Mouse (Mus musculus) kidney, adult 8-10 months (tissue): ENCODE measurements around the gene Npl.
"Not testable (repeated sequence)": the region's sequence is repeated elsewhere in the genome, so short reads cannot be mapped to it uniquely, and the experiment has no call there.

ENCODE experiments used
- DNase-seq, 2 experiments: peaks; one replicate each; pipeline ENCODE4 v3.0.0; 2022

Npl gene

GRCm38 (mm10) chr1:153540753-153541152 is 9.1 kb downstream of the Npl start:
- no peak for DNase-seq

DNA sequence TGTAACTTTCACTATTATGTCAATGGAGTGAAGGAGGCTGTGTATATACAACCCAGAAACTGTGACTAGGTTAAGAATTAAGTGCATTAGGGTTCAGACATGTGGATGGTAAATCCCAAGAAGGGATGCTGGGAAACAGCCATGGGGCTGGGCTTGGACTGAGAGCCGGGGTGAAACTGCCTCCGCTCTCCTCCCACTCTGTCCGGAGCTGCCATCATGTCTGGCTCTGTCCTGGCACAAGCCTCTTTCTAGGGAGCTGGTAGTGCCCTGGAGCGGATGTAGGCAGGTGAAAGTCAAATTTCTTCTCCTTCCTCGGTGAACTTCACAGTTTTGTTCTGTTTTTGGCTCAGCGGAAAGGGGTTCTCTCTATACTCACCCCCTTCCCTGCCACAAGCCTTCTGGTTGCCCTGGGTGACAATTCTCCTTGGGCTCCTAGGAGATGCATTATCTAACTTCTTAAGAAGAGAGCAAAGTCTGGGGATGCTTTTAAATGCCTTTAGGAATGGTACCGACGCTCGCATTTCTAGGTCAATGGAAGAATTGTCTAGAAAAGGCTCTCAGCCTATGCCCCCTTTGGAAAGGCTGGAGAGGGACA is 10.0 kb downstream of the Npl start:
- no peak for DNase-seq

DNA sequence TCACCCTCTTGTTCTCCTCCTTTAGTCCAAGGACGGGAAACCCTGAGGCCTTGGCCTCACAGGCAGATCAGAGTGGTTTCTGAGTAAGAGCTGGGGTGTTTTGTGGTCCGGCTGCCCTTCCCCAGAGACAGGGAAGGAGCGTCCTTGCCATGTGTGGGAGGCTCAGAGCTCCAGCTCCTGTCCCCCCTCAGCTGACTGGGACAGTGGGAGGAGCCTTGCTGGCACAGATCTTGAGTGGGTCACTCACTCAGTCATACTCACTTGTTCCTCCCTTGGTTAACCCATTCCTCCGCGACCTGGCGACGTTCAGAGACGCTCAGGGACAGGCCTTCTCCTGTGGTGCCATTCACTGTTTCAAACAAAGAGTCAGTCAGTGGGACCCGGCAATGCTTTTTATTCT is 14.2 kb downstream of the Npl start:
- no peak for DNase-seq

DNA sequence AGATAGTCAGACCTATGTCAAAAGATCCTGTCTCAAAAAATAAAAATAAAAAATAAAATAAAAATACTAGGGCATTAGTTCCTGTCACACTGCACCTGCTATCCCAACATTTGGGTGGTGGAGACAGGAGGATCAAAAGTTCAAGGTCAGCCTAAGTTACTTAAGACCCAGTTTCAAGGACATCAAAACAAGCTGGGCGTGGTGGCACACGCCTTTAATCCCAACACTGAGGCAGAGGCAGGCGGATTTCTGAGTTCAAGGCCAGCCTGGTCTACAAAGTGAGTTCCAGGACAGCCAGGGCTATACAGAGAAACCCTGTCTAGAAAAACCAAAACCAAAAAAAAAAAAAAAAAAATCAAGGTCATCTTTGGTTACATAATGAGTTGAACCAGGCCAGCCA is 16.9 kb downstream of the Npl start:
- not testable (repeated sequence) for DNase-seq

DNA sequence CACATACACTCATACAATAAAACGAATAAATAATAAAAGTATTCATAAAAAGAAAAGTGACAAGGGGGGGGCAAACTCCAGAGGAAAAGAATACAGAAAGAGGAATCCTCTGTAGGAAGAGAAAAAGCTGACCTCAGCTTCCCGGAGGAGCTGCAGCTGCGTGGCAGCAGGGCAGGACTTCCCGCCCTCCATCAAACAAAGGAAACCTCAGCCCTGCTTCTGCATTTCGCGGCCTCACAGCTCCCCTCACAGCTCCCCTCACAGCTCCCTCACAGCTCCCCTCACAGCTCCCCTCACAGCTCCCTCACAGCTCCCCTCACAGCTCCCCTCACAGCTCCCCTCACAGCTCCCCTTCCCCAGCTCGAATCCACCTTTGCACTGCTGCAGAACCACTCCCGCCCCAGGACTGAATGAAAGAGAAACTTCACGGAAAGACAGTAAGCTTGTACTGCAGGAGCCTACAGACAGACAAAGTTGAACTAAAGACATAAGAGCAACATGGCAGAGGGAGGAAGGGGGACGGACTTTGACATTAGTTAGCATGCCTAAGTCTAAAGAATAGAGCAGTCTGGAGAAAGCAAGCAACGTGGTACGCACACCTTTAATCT is 17.5 kb downstream of the Npl start:
- no peak for DNase-seq

DNA sequence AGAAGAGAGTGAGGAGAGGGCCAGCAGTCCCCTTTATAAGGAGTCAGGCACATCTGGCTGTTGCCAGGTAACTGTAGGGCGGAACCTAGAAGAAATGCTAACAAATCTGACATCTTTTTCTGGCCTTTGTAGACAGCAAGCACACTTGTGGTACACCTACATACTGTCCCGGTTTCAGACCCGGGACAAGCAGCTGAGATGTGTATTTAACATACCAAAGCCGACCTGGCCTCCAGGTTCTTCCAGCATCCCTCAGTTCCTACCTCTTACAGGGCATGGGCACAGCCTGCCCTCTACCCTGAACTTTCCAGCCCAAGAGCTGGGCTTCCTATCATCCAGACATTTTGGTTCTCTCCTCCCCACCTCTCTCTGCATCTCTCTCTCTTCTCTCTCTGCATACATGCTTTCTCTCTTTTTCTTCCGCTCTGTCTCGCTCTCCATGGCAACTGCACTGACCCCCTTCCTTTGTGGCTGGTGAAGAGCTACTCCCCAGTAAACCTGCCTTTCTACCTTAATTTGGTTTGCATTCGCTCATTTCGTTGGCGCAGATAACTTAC is 18.1 kb downstream of the Npl start:
- no peak for DNase-seq

- DNase-seq, result peak in 1 of 2 experiments; percentile 30
Observed at GRCm38 (mm10) chr1:153522116-153522515, 27.7 kb downstream of the Npl start.

GRCm38 (mm10) chr1:153515368-153515767 is 34.5 kb downstream of the Npl start:
- peak; percentile 68 to 73 for DNase-seq

DNA sequence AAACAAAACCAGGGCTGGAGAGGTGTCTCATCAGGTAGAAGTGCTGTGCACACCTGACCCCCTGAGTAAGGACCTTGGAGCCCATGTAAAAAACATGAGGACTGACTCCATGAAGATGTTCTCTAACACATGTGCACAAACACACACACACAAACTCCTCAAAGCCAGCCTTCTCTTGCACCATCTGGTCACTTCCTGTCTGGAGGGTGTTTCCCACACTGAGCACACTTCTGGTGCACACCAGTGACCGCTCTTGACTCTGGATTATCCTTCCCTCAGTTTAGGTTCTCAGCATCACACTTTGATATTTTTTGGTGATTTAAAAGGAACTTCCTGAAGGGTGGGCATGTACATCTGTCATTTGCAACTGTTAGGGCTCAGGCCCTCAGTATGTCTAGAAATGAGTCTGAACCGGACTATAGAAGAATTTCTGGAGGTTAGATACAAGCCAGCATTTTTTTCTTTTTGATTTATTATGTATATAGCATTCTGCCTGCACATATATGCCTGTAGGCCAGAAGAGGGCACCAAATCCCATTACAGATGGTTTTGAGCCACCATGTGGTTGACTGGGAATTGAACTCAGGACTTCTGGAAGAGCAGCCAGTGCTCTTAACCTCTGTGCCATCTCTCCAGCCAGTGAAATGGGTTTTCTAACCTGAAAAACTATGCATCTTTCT is 39.4 kb downstream of the Npl start:
- DNase-seq, result no peak

DNA sequence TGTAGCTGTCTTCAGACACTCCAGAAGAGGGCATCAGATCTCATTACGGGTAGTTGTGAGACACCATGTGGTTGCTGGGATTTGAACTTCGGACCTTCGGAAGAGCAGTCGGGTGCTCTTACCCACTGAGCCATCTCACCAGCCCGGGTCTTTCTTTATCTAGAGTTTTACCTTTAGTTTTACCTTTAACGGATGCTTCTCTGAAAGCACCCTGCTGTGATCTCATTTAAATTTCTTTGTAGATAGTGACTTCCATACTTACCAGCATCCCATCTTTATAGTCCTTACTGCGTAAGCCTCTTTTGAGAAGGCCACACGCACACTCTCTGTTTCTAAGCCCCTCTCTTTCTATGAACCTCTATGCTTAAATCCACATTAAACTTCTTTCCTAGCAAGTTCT is 40.3 kb downstream of the Npl start:
- DNase-seq, result not testable (repeated sequence)

GRCm38 (mm10) chr1:153509012-153509411 is 40.8 kb downstream of the Npl start:
- DNase-seq, result no peak

DNA sequence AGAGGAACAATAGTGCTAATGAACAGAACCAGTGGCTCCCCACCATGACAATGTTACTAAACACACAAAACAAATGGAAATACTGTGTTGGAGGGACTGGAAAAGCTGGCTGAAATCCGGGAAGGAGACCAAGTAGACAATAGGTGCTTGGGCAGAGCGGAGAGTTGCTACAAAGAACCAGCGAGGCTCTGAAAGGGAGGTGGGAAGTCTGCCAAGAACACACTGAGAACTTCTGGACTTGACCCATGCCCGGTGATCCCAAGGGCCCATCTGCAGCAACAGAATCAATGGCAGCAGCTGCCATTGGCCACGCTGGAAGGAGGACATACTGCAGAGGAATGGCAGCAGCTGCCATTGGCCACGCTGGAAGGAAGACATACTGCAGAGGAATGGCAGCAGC is 43.6 kb downstream of the Npl start:
- DNase-seq, result peak; percentile 84 to 86

DNA sequence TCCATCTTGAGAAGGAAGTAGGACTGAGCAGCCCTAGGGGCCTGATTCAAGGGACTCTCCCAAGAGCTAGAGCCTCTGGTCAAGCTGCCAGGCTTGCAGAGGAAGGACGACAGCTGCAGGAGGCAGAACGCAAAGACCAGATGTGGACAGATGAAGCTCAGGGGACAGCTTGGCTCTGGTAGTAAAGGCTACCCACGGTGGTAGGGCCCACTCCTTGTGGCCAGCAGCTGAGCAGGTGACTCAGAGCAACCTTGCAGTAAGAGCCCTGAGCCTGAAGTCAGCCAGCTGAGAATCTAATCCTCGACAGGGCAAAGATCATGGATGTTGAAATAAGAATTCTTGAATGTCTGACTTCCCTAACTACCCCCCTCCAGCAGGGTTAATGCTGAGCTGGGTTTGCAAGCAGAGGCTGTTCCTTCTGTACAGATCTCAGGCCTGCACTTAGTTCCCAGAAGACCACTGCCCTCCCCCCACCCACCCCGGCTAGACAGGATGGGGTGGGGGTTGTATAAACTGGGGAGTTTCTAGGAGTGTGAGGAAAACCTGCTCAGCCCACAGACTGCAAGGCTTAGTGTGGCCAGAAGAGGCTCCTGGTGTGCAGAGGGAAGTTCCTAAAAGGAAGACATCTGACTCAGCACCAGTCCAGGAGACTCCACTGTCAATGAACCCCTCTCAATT is 48.1 kb downstream of the Npl start:
- peak; percentile 70 to 84 for DNase-seq

GRCm38 (mm10) chr1:153500030-153500429 is 49.8 kb downstream of the Npl start:
- DNase-seq, result peak; percentile 31 to 57

DNA sequence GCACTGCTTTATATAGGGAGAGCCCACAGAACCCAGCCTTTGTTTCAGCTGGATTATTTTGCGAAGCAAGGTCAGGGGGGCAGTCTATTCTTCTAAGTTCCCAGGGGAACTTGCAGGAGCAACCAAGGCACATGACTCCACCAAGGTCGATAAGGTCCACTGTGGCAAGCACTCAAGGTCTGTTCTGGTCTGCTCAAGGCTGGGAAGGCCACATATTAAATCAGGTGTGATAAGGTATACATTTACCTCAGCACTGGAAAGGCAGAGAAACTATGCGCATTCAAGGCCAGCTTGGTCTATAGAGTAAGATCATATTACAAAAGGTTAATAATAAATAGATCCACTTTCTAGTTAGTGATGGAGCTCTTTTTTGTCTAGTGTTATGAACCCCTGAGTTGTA is 53.8 kb downstream of the Npl start:
- no peak for DNase-seq

GRCm38 (mm10) chr1:153493931-153494330 is 55.9 kb downstream of the Npl start:
- no peak for DNase-seq

DNA sequence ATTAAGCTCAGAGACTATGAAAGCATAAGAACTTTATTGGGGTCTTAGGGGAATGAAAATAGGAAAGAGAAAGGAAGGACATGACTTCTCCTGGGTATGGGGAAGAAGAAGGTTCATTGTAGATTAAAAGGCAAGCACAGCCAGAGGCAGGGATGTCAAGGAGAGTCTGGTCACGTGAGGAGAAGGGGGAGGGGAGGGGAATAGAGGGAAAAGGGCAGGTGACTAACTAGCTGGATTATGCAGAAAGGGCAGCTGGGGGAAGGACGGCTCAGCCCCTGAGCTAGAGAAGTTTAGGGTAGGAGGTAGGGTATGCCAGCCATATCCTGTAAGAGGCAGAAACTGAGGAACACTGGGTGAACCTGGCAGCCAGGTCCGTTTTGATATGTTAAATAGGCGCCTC is 56.5 kb downstream of the Npl start:
- DNase-seq, result peak; percentile 64 to 67

GRCm38 (mm10) chr1:153491822-153492221 is 58.0 kb downstream of the Npl start:
- DNase-seq, result no peak

DNA sequence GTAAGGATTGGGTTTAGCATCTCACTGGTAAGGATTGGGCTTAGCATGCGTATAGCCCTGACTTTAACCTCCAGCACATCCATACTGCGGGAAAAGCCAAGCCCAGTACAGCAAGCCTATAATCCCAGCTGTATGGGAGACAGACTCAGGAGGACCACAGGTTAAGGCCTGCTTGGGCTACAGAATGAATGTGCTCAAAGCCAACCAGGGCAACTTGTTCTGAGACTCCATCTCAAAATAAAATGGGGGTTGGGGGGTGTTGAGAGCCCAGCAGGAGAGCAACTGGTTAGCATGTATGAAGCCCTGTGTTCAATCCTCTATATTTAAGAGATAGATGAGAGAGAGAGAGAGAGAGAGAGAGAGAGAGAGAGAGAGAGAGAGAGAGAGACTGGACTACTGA is 58.5 kb downstream of the Npl start:
- DNase-seq, result no peak

DNA sequence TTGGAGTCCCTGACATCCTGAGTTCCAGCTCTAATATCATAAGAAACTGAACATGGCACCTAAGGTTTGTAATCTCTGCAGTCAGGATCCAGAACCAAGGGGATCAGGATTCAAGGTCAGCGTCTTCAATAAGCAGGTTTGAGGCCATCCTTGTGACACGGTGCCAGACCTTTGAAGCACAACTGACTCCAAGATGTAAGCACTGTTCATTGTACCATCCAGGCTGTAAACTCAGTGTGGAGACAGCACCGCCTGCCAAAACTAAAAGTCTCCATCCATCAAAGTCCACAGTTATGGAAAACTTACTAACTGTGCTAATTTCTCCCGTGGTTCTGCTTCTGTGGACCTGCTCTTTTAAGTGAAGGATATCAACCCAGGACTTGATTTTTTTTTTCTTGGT is 59.9 kb downstream of the Npl start:
- no peak for DNase-seq

GRCm38 (mm10) chr1:153489540-153489939 is 60.3 kb downstream of the Npl start:
- DNase-seq, result no peak

GRCm38 (mm10) chr1:153489132-153489531 is 60.7 kb downstream of the Npl start:
- DNase-seq, result no peak

DNA sequence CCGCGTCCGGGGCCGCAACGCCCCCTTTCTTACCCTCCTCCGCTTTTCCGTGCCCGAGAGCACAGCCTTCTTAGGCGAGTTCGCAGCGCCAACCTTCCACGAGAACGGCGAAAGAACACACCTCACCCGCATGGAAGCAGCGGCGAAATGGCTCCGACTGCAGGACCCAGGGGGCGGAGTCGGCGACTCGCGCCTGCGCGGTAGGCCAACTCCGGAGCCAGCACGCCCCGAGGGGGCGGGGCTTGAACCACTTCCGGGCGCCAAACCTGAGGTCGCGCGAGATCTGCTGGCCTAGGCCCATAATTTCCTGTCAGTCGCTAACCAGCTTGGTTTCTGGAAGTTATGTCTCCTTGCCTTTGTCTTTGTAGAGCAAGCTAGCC is 62.4 kb downstream of the Npl start, which contains the start of gene Dhx9:
Gene Dhx9 (minus strand): TSS at position 161 of the 380 bp plus-strand sequence.
- peak; percentile 96 to 98 for DNase-seq
